Mouse (Mus musculus): ENCODE data around the gene Dhcr7.

Gene Dhcr7

GRCm38 (mm10) chr7:143833581-143834190, 10.7 kb downstream of the Dhcr7 start:
- DNase-seq (ENCODE audit: low spot score), result no peak

GRCm38 (mm10) chr7:143834316-143834715, 11.4 kb downstream of the Dhcr7 start:
- DNase-seq (ENCODE audit: low spot score), result no peak

GRCm38 (mm10) chr7:143834972-143835371, 12.0 kb downstream of the Dhcr7 start:
- DNase-seq (ENCODE audit: low spot score), result no peak

GRCm38 (mm10) chr7:143837705-143838358, 14.9 kb downstream of the Dhcr7 start:
- DNase-seq (ENCODE audit: low spot score), result no peak

- DNase-seq (ENCODE audit: low spot score), result no peak
Observed at GRCm38 (mm10) chr7:143840121-143840520, 17.2 kb downstream of the Dhcr7 start.

- DNase-seq (ENCODE audit: low spot score), result no peak
Observed at GRCm38 (mm10) chr7:143841301-143841700, 18.4 kb downstream of the Dhcr7 start.

- no peak for DNase-seq (ENCODE audit: low spot score)
Observed at GRCm38 (mm10) chr7:143848127-143848767, 25.3 kb downstream of the Dhcr7 start.

GRCm38 (mm10) chr7:143848768-143849482, 26.0 kb downstream of the Dhcr7 start:
- DNase-seq (ENCODE audit: low spot score), result no peak

- DNase-seq (ENCODE audit: low spot score), result no peak
Observed at GRCm38 (mm10) chr7:143866538-143866937, 43.6 kb downstream of the Dhcr7 start, which contains the start of gene Gm498. Gene Gm498 (plus strand): TSS chr7:143866838.

- no peak for DNase-seq (ENCODE audit: low spot score)
Observed at GRCm38 (mm10) chr7:143868874-143869273, 45.9 kb downstream of the Dhcr7 start.

GRCm38 (mm10) chr7:143883717-143884116, 60.8 kb downstream of the Dhcr7 start:
- peak; percentile 10 for DNase-seq (ENCODE audit: low spot score)

GRCm38 (mm10) chr7:143891146-143891545, 68.2 kb downstream of the Dhcr7 start:
- no peak for DNase-seq (ENCODE audit: low spot score)

GRCm38 (mm10) chr7:143892361-143892760, 69.4 kb downstream of the Dhcr7 start:
- DNase-seq (ENCODE audit: low spot score), result no peak
